Mouse (Mus musculus) embryonic facial prominence, embryonic 15.5 days (tissue): ENCODE measurements around the gene Caln1. TPM values are rescaled to one million over a fixed set of nuclear protein-coding genes. Genes with fewer than 3 reads are reported as not detected.
A peak's percentile ranks its signal among the peaks of the same experiment; 100 is the strongest.

Experiments used
- ATAC-seq: fragments of 200-750 bp; cut with Nextera tagmentation; 2 replicates; pipeline ENCODE4 v1.8.0; 2017; ENCODE audit warnings: low read depth, moderate TSS enrichment; ENCODE audit not compliant: insufficient number of reproducible peaks, low FRiP score, low TSS enrichment
- H3K27ac ChIP-seq: fragments of 300-500 bp; sonication (generic); replicated peaks from 2 replicates; pipeline ENCODE4 v1.5.1; 2015; ENCODE audit warnings: mild to moderate bottlenecking, inconsistent platforms
- H3K27me3 ChIP-seq: fragments of 300-500 bp; sonication (generic); 2 replicates; pipeline ENCODE4 v1.6.1; 2015; ENCODE audit warnings: inconsistent platforms
- H3K36me3 ChIP-seq: fragments of 300-500 bp; sonication (generic); 2 replicates; pipeline ENCODE4 v1.6.1; 2015; ENCODE audit warnings: mild to moderate bottlenecking, inconsistent platforms
- H3K4me1 ChIP-seq: fragments of 300-500 bp; sonication (generic); 2 replicates; pipeline ENCODE4 v1.6.1; 2015; ENCODE audit warnings: inconsistent platforms
- H3K4me2 ChIP-seq: fragments of 300-500 bp; sonication (generic); replicated peaks from 2 replicates; pipeline ENCODE4 v1.6.1; 2015; ENCODE audit warnings: mild to moderate bottlenecking, inconsistent platforms
- H3K4me3 ChIP-seq: fragments of 300-500 bp; sonication (generic); replicated peaks from 2 replicates; pipeline ENCODE4 v1.5.1; 2015; ENCODE audit warnings: mild to moderate bottlenecking, inconsistent platforms
- H3K9ac ChIP-seq: fragments of 300-500 bp; sonication (generic); 2 replicates; pipeline ENCODE4 v1.6.1; 2015; ENCODE audit warnings: inconsistent platforms
- H3K9me3 ChIP-seq: fragments of 300-500 bp; sonication (generic); replicated peaks from 2 replicates; pipeline ENCODE4 v1.6.1; 2016; ENCODE audit warnings: inconsistent platforms
- WGBS: fragments of 180-500 bp; shearing (Covaris S2); methylation state at CpG from one replicate; pipeline ENCODE4 v1.1.7; 2015; 5-methylcytosine and 5-hydroxymethylcytosine counted together
- polyA plus RNA-seq: library from polyadenylated mRNA; unstranded; fragments of >200 nt; fragmentation: Nextera tagmentation; extraction: Ambion mirVana; gene quantifications from 2 replicates; pipeline ENCODE4 v1.2.1, GENCODE M21; 2015

Gene Caln1
- polyA plus RNA-seq, 1 experiment from 2014 or later = 1.5 TPM

DNA sequence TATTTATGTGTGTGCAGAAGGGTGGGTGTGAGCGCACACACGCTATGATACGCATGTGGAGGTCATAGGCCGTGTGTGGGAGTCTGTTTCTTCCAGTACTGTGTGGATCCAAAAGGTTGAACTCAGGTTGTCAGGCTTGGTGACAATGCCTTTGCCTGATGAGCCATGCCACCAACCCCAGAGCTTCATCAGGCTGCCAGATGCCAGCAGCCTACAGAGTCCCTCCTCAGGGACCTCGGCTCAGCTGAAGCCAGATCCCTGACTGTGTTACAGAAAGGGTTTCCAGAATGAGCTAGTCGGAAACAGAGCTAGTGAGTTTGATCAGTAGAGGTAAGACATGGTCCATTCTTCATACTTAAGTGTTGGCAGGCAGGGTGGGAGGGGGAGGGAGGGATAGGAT is 25.9 kb downstream of the Caln1 start:
- H3K27ac ChIP-seq = no peak overlapping the region
- H3K4me3 ChIP-seq = no peak overlapping the region
- H3K36me3 ChIP-seq = no peaks in the 10 kb centered on the region
- no peaks in the 10 kb centered on the region for H3K9me3 ChIP-seq
- H3K4me2 ChIP-seq = no peak overlapping the region
- H3K27me3 ChIP-seq = no peaks in the 10 kb centered on the region; the same call in 1 of the 2 replicates
- no peaks in the 10 kb centered on the region for H3K4me1 ChIP-seq
- no peak overlapping the region for H3K9ac ChIP-seq
- no peak for ATAC-seq
- WGBS = 70% methylated on average over 6 of the region's 6 CpGs

DNA sequence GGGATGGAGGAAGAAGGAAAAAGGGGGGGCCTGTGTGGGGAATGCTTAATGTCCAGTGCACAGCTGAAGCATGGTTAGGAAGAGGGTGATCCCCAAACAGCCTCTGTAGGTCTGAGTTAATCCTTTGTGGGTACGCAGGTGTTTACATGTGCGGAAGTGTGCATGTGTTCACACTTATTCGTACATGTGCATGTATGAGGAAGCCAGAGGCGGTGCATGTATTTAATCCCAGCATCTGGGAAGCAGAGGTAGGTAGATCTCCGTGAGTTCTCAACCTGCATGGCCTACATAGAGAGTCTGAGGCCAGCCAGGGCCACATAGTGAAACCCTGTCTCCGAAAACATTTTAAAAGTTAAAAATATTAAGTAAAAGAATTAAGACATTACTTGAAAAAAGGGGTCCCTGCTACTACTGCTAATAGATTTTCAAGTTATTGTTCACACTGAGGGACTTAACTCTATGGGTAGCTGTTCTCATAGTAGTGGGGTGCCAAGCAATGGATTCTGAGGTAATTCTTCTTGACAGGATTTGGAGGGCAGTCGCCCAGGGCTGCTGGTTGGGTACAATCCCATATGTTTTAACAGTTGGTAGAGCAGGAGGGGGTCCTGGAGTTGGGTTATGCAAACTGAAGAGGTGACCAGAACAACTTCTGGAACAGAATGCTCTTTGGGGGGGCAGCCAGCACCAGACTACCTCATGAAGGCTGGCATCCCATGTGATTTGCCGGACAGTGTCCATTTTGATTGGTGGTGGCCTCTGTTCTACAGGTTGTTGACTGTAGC is 31.1 kb downstream of the Caln1 start:
- Histone ChIP-seq H3K4me1 (no peaks in the 10 kb centered on the region), H3K36me3 (no peaks in the 10 kb centered on the region), H3K9ac (no peak overlapping the region), H3K27ac (no peak overlapping the region), H3K4me3 (no peak overlapping the region), H3K9me3 (no peaks in the 10 kb centered on the region), H3K4me2 (no peak overlapping the region), H3K27me3 (no peaks in the 10 kb centered on the region)
- 87% methylated on average over 8 of the region's 8 CpGs for WGBS
- ATAC-seq = no peak

- Histone ChIP-seq H3K4me2 (no peak overlapping the region), H3K9ac (no peak overlapping the region), H3K27me3 (no peaks in the 10 kb centered on the region), H3K9me3 (no peaks in the 10 kb centered on the region), H3K27ac (no peak overlapping the region), H3K4me1 (no peaks in the 10 kb centered on the region), H3K36me3 (no peaks in the 10 kb centered on the region), H3K4me3 (no peak overlapping the region)
- WGBS = 31% methylated on average over 1 of the region's 1 CpGs
- ATAC-seq = no peak
Measured at GRCm38 (mm10) chr5:130405201-130405600, 35.9 kb downstream of the Caln1 start.

DNA sequence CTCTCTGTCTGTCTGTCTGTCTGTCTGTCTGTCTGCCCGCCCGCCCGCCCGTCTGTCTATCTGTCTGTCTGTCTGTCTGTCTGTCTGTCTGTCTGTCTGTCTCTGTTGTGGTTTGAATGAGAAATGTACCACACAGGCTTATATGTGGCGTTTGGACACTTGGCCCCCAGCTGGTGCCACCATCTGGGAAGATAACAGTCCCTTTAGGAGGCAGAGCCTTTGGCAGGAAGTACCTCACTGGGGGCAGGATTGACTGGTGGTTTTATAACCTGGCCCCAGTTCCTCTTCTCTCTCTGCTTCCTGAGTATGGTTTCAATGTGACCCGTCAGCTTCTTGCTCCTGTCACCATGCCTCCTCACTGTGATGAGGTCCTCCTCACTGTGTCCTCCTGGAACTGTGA is 40.5 kb downstream of the Caln1 start:
- Histone ChIP-seq H3K27me3 (no peaks in the 10 kb centered on the region), H3K36me3 (no peaks in the 10 kb centered on the region), H3K4me2 (no peak overlapping the region), H3K9me3 (peaks cover 3% of the 10 kb centered on the region; the same call in 1 of the 2 replicates), H3K27ac (no peak overlapping the region), H3K4me3 (no peak overlapping the region), H3K4me1 (no peaks in the 10 kb centered on the region), H3K9ac (no peak overlapping the region)
- no peak for ATAC-seq
- WGBS = 84% methylated on average over 6 of the region's 6 CpGs

GRCm38 (mm10) chr5:130411516-130411915 is 42.3 kb downstream of the Caln1 start:
- Histone ChIP-seq H3K4me3 (no peak overlapping the region), H3K36me3 (no peaks in the 10 kb centered on the region), H3K27me3 (no peaks in the 10 kb centered on the region), H3K4me1 (no peaks in the 10 kb centered on the region), H3K9ac (no peak overlapping the region), H3K4me2 (no peak overlapping the region), H3K9me3 (peaks cover 3% of the 10 kb centered on the region; the same call in 1 of the 2 replicates), H3K27ac (no peak overlapping the region)
- ATAC-seq = no peak
- 85% methylated on average over 17 of the region's 17 CpGs for WGBS

DNA sequence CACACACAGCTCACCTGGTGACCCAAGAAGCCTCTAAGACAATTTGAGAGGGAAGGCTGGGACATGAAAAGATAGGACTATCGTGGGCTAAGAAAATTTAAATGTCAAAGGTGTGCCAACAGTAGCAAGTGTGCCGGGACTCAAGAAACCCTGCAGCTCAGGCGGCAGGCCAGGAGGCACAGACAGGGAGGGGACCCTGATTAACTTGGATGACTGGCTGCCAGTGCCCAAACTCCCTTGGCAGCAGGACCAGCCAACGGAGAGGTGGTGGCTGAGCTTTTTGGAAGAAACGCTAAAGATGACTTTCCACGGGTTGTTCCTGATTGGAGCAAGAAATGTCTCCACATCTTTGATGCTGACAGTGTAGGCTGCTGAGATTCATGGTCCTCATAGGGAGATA is 78.2 kb downstream of the Caln1 start:
- Histone ChIP-seq H3K36me3 (no peaks in the 10 kb centered on the region), H3K4me3 (no peak overlapping the region), H3K27ac (no peak overlapping the region), H3K4me1 (peaks cover 20% of the 10 kb centered on the region), H3K9ac (no peak overlapping the region), H3K27me3 (peaks cover 56% of the 10 kb centered on the region), H3K9me3 (no peaks in the 10 kb centered on the region), H3K4me2 (no peak overlapping the region)
- no peak for ATAC-seq
- WGBS = 26% methylated on average over 6 of the region's 6 CpGs

GRCm38 (mm10) chr5:130448491-130448890 is 79.2 kb downstream of the Caln1 start:
- no peak for ATAC-seq
- WGBS = under 1% methylated on average over 20 of the region's 20 CpGs
- Histone ChIP-seq H3K4me2 (peak overlapping the region; percentile 91), H3K36me3 (no peaks in the 10 kb centered on the region), H3K4me1 (peaks cover 20% of the 10 kb centered on the region), H3K27ac (no peak overlapping the region), H3K9me3 (no peaks in the 10 kb centered on the region), H3K9ac (no peak overlapping the region), H3K27me3 (peaks cover 56% of the 10 kb centered on the region), H3K4me3 (peak overlapping the region; percentile 43)

DNA sequence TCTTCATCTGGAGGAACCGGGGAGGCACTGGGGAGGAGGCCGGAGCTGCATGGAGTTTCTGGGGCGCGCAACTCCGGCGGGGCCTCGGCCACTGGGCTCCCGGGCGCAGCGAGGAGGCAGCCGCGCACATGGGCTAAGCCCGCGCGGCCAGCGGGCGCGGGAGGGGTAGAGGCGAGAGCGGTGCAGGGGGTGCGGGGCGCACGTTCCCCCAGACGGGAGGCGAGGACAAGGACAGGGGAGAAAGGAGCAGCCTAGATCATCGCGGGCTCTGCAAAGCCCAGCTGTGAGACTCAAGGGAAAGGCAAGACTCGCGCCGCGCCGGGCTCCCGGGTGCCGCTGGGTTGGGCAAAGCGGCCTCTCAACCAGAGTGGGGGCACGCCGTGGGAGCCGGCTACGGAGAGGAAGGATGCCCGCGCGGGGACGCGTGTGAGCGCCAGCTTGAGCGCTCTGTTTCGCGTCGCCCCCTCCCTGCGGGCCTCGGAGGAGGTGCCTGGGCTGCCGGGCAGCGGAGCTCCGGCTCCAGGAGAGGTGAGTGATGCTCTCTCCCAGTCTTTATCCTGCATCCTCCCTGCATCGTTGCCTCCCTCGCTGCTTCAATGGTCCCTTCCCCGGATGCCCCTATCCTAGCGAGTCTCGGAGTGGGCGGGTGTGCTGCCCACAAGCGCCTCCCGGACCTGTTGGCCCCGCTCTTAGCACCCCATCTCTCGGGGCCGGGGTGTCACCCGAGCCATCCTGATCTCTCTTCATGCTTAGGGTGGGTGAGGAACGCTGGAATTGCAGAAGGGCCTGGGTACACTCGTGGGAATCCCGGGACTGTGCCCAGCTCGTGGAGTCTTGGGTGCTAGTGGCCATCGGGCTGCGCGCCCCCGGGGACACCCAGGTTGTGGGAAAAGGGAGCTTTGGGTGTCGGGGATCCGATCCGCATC is 79.9 kb downstream of the Caln1 start:
- WGBS = under 1% methylated on average over 77 of the region's 77 CpGs
- Histone ChIP-seq H3K4me3 (peak overlapping the region; percentile 43), H3K36me3 (no peaks in the 10 kb centered on the region), H3K9me3 (no peaks in the 10 kb centered on the region), H3K27ac (no peak overlapping the region), H3K27me3 (peaks cover 56% of the 10 kb centered on the region), H3K9ac (no peak overlapping the region), H3K4me1 (peaks cover 20% of the 10 kb centered on the region), H3K4me2 (peak overlapping the region; percentile 91)
- no peak for ATAC-seq

DNA sequence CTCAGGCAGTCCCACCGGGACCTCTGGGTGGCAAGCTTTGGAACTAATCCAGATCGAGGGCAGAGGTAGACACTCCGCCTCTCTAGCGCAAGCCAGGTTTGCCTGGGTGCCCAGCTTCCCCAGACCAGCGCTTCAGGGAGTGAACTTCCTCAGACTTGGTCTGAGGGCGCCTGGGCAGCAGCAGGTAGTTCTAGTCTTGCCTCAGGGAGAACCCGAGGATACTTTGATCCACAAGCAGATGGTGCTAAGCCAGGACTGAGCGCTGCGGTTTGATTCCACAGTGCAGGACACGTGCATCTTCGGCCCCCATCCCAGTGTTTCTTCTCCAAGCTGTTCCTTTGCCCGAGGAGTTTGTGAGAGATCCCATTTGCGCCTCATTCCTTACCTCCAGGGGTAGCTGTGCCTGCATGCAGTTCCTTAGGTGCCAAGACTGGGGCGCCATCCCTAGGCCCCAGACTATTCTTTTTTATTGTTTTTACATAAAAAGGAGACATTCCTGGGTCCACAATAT is 80.8 kb downstream of the Caln1 start:
- peaks cover 20% of the 10 kb centered on the region for H3K4me1 ChIP-seq
- no peak overlapping the region for H3K9ac ChIP-seq
- H3K27me3 ChIP-seq = peaks cover 56% of the 10 kb centered on the region
- peak overlapping the region; percentile 91 for H3K4me2 ChIP-seq
- ATAC-seq = no peak
- no peaks in the 10 kb centered on the region for H3K9me3 ChIP-seq
- 8% methylated on average over 14 of the region's 14 CpGs for WGBS
- H3K27ac ChIP-seq = no peak overlapping the region
- no peaks in the 10 kb centered on the region for H3K36me3 ChIP-seq
- peak overlapping the region; percentile 43; the same call in 1 of the 2 replicates for H3K4me3 ChIP-seq

DNA sequence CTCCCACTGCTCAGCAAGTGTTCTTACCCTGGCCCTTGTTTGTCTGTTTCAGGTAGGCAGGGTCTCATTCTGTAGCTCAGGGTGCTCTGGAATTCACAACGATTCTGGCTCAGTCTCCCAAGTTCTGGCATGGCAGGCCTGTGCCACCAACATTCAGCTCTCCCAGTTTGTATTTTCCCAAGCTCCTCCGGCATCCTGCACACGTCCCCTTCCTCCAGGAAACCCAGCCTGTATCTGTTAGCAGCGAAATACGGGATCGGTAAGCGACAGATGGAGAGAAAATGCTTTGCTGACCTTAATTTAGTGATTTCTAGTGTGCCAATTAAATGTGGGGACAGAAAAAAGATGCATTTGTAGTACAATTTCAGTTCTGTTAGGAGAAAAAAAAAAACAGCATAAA is 88.8 kb downstream of the Caln1 start:
- no peak for ATAC-seq
- H3K4me3 ChIP-seq = no peak overlapping the region
- H3K4me2 ChIP-seq = no peak overlapping the region
- H3K27ac ChIP-seq = no peak overlapping the region
- no peak overlapping the region for H3K9ac ChIP-seq
- 86% methylated on average over 7 of the region's 7 CpGs for WGBS
- H3K27me3 ChIP-seq = no peaks in the 10 kb centered on the region
- H3K4me1 ChIP-seq = no peaks in the 10 kb centered on the region
- no peaks in the 10 kb centered on the region for H3K36me3 ChIP-seq
- no peaks in the 10 kb centered on the region for H3K9me3 ChIP-seq

DNA sequence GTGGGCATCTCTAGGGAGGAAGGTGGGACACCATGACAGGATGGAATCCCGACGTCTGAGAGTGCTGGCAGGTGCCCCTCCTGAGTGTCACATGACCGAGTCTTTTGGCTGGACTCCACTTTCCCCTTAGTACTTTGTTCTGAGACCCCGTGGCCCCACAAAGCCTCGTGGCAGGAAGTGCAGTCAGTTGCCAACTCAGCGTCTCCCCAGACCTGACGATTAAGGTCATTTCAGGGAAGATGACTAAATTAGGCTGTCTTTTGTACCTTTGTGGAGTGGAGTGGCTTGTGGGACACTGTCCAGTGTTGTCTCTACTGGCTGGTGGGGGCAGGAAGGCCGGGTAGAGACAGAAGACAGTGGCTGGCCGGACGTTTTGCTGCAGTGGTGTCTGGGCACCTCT is 103.0 kb downstream of the Caln1 start:
- Histone ChIP-seq H3K4me2 (no peak overlapping the region), H3K4me3 (no peak overlapping the region), H3K4me1 (no peaks in the 10 kb centered on the region), H3K9me3 (no peaks in the 10 kb centered on the region), H3K27ac (no peak overlapping the region), H3K9ac (no peak overlapping the region), H3K36me3 (no peaks in the 10 kb centered on the region), H3K27me3 (no peaks in the 10 kb centered on the region)
- no peak for ATAC-seq
- 59% methylated on average over 10 of the region's 10 CpGs for WGBS
